Mouse (Mus musculus) lung, adult 2 months (tissue): ENCODE data around the gene Itgb1bp1. TPM values are rescaled to one million over a fixed set of nuclear protein-coding genes. Genes with fewer than 3 reads are reported as not detected.
A peak's percentile ranks its signal among the peaks of the same experiment; 100 is the strongest.

ENCODE experiments used
- DNase-seq: peaks from one replicate; pipeline ENCODE4 v3.0.0; 2022
- H3K4me1 ChIP-seq: fragments of 200-500 bp; 2 replicates; pipeline ENCODE4 v1.6.1; 2011; ENCODE audit warnings: low read length; ENCODE audit not compliant: control insufficient read depth, insufficient read depth
- H3K4me3 ChIP-seq: fragments of 200-500 bp; replicated peaks from 2 replicates; pipeline ENCODE3; 2011; ENCODE audit warnings: low read depth, mild to moderate bottlenecking, control low read depth, low read length; ENCODE audit errors: extremely low read depth
- CTCF ChIP-seq: fragments of 200-500 bp; IDR thresholded peaks from 2 replicates; pipeline ENCODE4 v1.5.1; 2011; ENCODE audit warnings: mild to moderate bottlenecking, low read length, control low read depth; ENCODE audit not compliant: insufficient read depth
- POLR2A ChIP-seq: fragments of 200-500 bp; IDR thresholded peaks from 2 replicates; pipeline ENCODE4 v1.6.1; 2011; ENCODE audit warnings: low read depth, mild to moderate bottlenecking, control low read depth, low read length, borderline replicate concordance; ENCODE audit errors: extremely low read depth
- WGBS: fragments of 180-500 bp; shearing (Covaris S2); methylation state at CpG from one replicate; pipeline ENCODE4 v1.1.7; 2018; 5-methylcytosine and 5-hydroxymethylcytosine counted together
- polyA plus RNA-seq: library from polyadenylated mRNA; depleted of rRNA; stranded (reverse); fragments of >200 nt; gene quantifications from 2 replicates; pipeline ENCODE4 v1.2.3, GENCODE M21; 2012

Gene Itgb1bp1
- polyA plus RNA-seq, 1 experiment, result 14.0 TPM

- DNase-seq, result no peak
- Histone ChIP-seq H3K4me3 (no peak overlapping the region), H3K4me1 (peaks cover 12% of the 10 kb centered on the region)
- TF ChIP-seq CTCF, result no peak
- no peak for TF ChIP-seq POLR2A
- 56% methylated on average over 4 of the region's 4 CpGs for WGBS
Observed at GRCm38 (mm10) chr12:21261521-21261920, 24.6 kb downstream of the Itgb1bp1 start.

- no peak for DNase-seq
- Histone ChIP-seq H3K4me1 (peaks cover 12% of the 10 kb centered on the region), H3K4me3 (no peak overlapping the region)
- WGBS, result 91% methylated on average over 6 of the region's 6 CpGs
- TF ChIP-seq CTCF (peak; percentile 65), POLR2A (no peak)
Observed at GRCm38 (mm10) chr12:21260494-21261256, 25.4 kb downstream of the Itgb1bp1 start.

GRCm38 (mm10) chr12:21247711-21248392 lies 38.2 kb downstream of the Itgb1bp1 start:
- WGBS, result 79% methylated on average over 7 of the region's 7 CpGs
- Histone ChIP-seq H3K4me3 (no peak overlapping the region), H3K4me1 (no peaks in the 10 kb centered on the region)
- DNase-seq, result no peak
- TF ChIP-seq POLR2A, result no peak
- no peak for TF ChIP-seq CTCF

GRCm38 (mm10) chr12:21244375-21244960 lies 41.6 kb downstream of the Itgb1bp1 start:
- WGBS, result 96% methylated on average over 11 of the region's 11 CpGs
- Histone ChIP-seq H3K4me3 (no peak overlapping the region), H3K4me1 (no peaks in the 10 kb centered on the region)
- TF ChIP-seq CTCF (no peak), POLR2A (no peak)
- DNase-seq, result no peak

- DNase-seq, result no peak
- no peak overlapping the region for H3K4me3 ChIP-seq
- WGBS, result 86% methylated on average over 3 of the region's 3 CpGs
- no peaks in the 10 kb centered on the region for H3K4me1 ChIP-seq
- TF ChIP-seq POLR2A, result no peak
- TF ChIP-seq CTCF, result no peak
Observed at GRCm38 (mm10) chr12:21241965-21242364, 44.1 kb downstream of the Itgb1bp1 start.

- 88% methylated on average over 2 of the region's 2 CpGs for WGBS
- no peak for DNase-seq
- TF ChIP-seq CTCF (no peak), POLR2A (no peak)
- H3K4me1 ChIP-seq, result no peaks in the 10 kb centered on the region
- no peak overlapping the region for H3K4me3 ChIP-seq
Observed at GRCm38 (mm10) chr12:21234560-21234959, 51.5 kb downstream of the Itgb1bp1 start.

GRCm38 (mm10) chr12:21233727-21234126 lies 52.4 kb downstream of the Itgb1bp1 start:
- TF ChIP-seq CTCF (no peak), POLR2A (no peak)

GRCm38 (mm10) chr12:21229076-21229918 lies 56.8 kb downstream of the Itgb1bp1 start:
- WGBS, result 57% methylated on average over 17 of the region's 17 CpGs
- DNase-seq, result no peak
- Histone ChIP-seq H3K4me1 (peaks cover 25% of the 10 kb centered on the region), H3K4me3 (no peak overlapping the region)
- TF ChIP-seq CTCF (no peak), POLR2A (no peak)

More at GRCm38 (mm10) chr12:21233727-21234126, 52.4 kb downstream of the Itgb1bp1 start:
- no peak for DNase-seq
- Histone ChIP-seq H3K4me3 (no peak overlapping the region), H3K4me1 (peaks cover 3% of the 10 kb centered on the region; the same call in 1 of the 2 replicates)
- WGBS, result 75% methylated on average over 7 of the region's 7 CpGs

- DNase-seq, result no peak
- no peak overlapping the region for H3K4me3 ChIP-seq
- 73% methylated on average over 4 of the region's 4 CpGs for WGBS
- H3K4me1 ChIP-seq, result peaks cover 30% of the 10 kb centered on the region
- TF ChIP-seq POLR2A (no peak), CTCF (no peak)
Observed at GRCm38 (mm10) chr12:21228650-21229049, 57.4 kb downstream of the Itgb1bp1 start.
